In the genomic region with DNA sequence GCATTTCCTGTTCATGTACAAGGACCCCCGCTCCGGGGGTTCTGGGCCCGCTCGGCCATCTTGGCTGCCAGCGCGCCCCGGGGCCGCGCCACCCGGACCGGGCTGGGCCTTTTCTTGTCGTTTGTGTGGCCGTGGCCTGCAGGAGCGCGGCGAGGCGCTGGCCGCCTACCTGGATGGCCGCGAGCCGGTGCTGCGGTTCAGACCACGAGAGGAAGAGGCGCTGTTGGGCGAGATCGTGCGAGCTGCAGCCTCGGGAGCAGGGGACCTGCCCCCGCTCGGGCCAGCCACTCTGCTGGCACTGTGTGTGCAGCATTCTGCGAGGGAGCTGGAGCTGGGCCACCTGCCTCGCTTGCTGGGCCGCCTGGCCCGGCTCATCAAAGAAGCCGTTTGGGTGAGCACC, we compare ENCODE assay signal across 8 mouse cellular contexts. TPM values are rescaled to one million over a fixed set of nuclear protein-coding genes. Genes with fewer than 3 reads are reported as not detected.
DNase-seq lines count a peak whose midpoint lies in the region; ATAC-seq lines count a peak whose summit lies in the region.
"Had no signal": no experiment of that assay in that cellular context is flagged by ENCODE, and none has a peak within 500 bp of the region (broad histone marks: within the 10 kb centered on the region; RNA-seq: fewer than 3 reads in every experiment).

No protein-coding gene starts in this region.

- H3K4me2 ChIP-seq in embryonic facial prominence, embryonic 12.5 days (replicated peaks): peak overlapping the region; percentile 54
- H3K4me2 ChIP-seq in hindbrain, embryonic 13.5 days: peak overlapping the region; percentile 46

- peak; percentile 64 for DNase-seq in ovary, postnatal 36 days (ENCODE audit: low spot score)
- DNase-seq in ovary, adult 18-20 months (ENCODE audit: low spot score): no peak
- peak; percentile 56 for DNase-seq in lung, postnatal 10 days
- DNase-seq in spleen, postnatal 10 days (ENCODE audit: low spot score in 2 of 2): no peak
- no peak for DNase-seq in adrenal gland, adult 2 months

- peaks cover 9% of the 10 kb centered on the region for H3K4me1 ChIP-seq in embryonic facial prominence, embryonic 12.5 days
- peaks cover 16% of the 10 kb centered on the region for H3K4me1 ChIP-seq in hindbrain, embryonic 13.5 days (replicated peaks)

- no peaks in the 10 kb centered on the region for H3K9me3 ChIP-seq in embryonic facial prominence, embryonic 12.5 days
- H3K9me3 ChIP-seq in hindbrain, embryonic 13.5 days: no peaks in the 10 kb centered on the region

- 14% methylated on average over 31 of the region's 35 CpGs for WGBS in embryonic facial prominence, embryonic 12.5 days
- 21% methylated on average over 35 of the region's 35 CpGs for WGBS in hindbrain, embryonic 13.5 days

- 0 out of 2 replicates have a peak overlapping the region, but pooled peaks have one; percentile 6 for H3K27ac ChIP-seq in embryonic facial prominence, embryonic 12.5 days
- no peak overlapping the region for H3K27ac ChIP-seq in hindbrain, embryonic 13.5 days

- peak overlapping the region; percentile 63 for H3K9ac ChIP-seq in embryonic facial prominence, embryonic 12.5 days
- peak overlapping the region; percentile 65 for H3K9ac ChIP-seq in hindbrain, embryonic 13.5 days

- no peak for ATAC-seq in embryonic facial prominence, embryonic 12.5 days (ENCODE audit: insufficient number of reproducible peaks, insufficient read depth, low FRiP score, low TSS enrichment)
- no peak for ATAC-seq in hindbrain, embryonic 13.5 days (ENCODE audit: low FRiP score)

- peaks cover 8% of the 10 kb centered on the region; the same call in 1 of the 2 replicates for H3K36me3 ChIP-seq in embryonic facial prominence, embryonic 12.5 days
- peaks cover 16% of the 10 kb centered on the region for H3K36me3 ChIP-seq in hindbrain, embryonic 13.5 days

- peaks cover 24% of the 10 kb centered on the region for H3K27me3 ChIP-seq in embryonic facial prominence, embryonic 12.5 days
- peaks cover 33% of the 10 kb centered on the region for H3K27me3 ChIP-seq in hindbrain, embryonic 13.5 days

- H3K4me3 ChIP-seq in embryonic facial prominence, embryonic 12.5 days: peak overlapping the region; percentile 30
- peak overlapping the region; percentile 21 for H3K4me3 ChIP-seq in hindbrain, embryonic 13.5 days

RNA-seq across cellular contexts. Expression of gene Rasip1, which starts 5.2 kb away (rescaled TPM):
- 16.4 and 16.8 TPM in 2 replicates for polyA plus RNA-seq in embryonic facial prominence, embryonic 12.5 days (2016; fragmentation: Nextera tagmentation; extraction: Ambion mirVana)
- polyA plus RNA-seq in hindbrain, embryonic 13.5 days (2015; fragmentation: Nextera tagmentation; extraction: Ambion mirVana): 12.0 and 12.7 TPM in 2 replicates
- 10 to 100 TPM; 13.5 to 20.6 TPM for total RNA-seq in adrenal gland, adult 2 months (2021)
- polyA plus RNA-seq in adrenal gland, adult 2 months (2012; rRNA removed): 42.9 and 56.4 TPM in 2 replicates

RNA-seq across cellular contexts. Expression of gene Mamstr, which starts 7.3 kb away (rescaled TPM):
- 4.0 and 5.4 TPM in 2 replicates for polyA plus RNA-seq in embryonic facial prominence, embryonic 12.5 days (2016; fragmentation: Nextera tagmentation; extraction: Ambion mirVana)
- polyA plus RNA-seq in hindbrain, embryonic 13.5 days (2015; fragmentation: Nextera tagmentation; extraction: Ambion mirVana): 3.4 and 4.0 TPM in 2 replicates
- 1 to 10 TPM; 3.0 to 5.8 TPM for total RNA-seq in adrenal gland, adult 2 months (2021)
- polyA plus RNA-seq in adrenal gland, adult 2 months (2012; rRNA removed): 5.1 and 5.8 TPM in 2 replicates

RNA-seq across cellular contexts. Expression of gene Izumo1, which starts 10.9 kb away (rescaled TPM):
- polyA plus RNA-seq in embryonic facial prominence, embryonic 12.5 days (2016; fragmentation: Nextera tagmentation; extraction: Ambion mirVana): 0.10 and 0.23 TPM in 2 replicates
- polyA plus RNA-seq in hindbrain, embryonic 13.5 days (2015; fragmentation: Nextera tagmentation; extraction: Ambion mirVana): 0.18 TPM in 1 of 2 replicates, not detected in the other
- under 1 TPM; 0.28 to 0.29 TPM for total RNA-seq in adrenal gland, adult 2 months (2021)
- 0.65 and 0.89 TPM in 2 replicates for polyA plus RNA-seq in adrenal gland, adult 2 months (2012; rRNA removed)
- total RNA-seq: left cerebral cortex, postnatal 25 days had no signal

RNA-seq across cellular contexts. Expression of gene Fut1, which starts 15.4 kb away (rescaled TPM):
- polyA plus RNA-seq in embryonic facial prominence, embryonic 12.5 days (2016; fragmentation: Nextera tagmentation; extraction: Ambion mirVana): 0.56 and 0.61 TPM in 2 replicates
- 0.06 TPM in 1 of 2 replicates, not detected in the other for polyA plus RNA-seq in hindbrain, embryonic 13.5 days (2015; fragmentation: Nextera tagmentation; extraction: Ambion mirVana)
- total RNA-seq in adrenal gland, adult 2 months (2021): not detected
- polyA plus RNA-seq in adrenal gland, adult 2 months (2012; rRNA removed): not detected in 2 replicates

RNA-seq across cellular contexts. Expression of gene Fgf21, which starts 17.2 kb away (rescaled TPM):
- polyA plus RNA-seq in embryonic facial prominence, embryonic 12.5 days (2016; fragmentation: Nextera tagmentation; extraction: Ambion mirVana): 0.17 TPM in 1 of 2 replicates, not detected in the other
- not detected in 2 replicates for polyA plus RNA-seq in hindbrain, embryonic 13.5 days (2015; fragmentation: Nextera tagmentation; extraction: Ambion mirVana)
- total RNA-seq in adrenal gland, adult 2 months (2021): not detected
- polyA plus RNA-seq in adrenal gland, adult 2 months (2012; rRNA removed): 0.15 and 0.16 TPM in 2 replicates
- total RNA-seq: left cerebral cortex, postnatal 25 days had no signal

Comparison
In these comparisons a context has a peak if more than half of its experiments do, and no peak if none do; other contexts are left out.
1. DNase-seq: peak in ovary, postnatal 36 days (single experiment) and lung, postnatal 10 days (single experiment); none in ovary, adult 18-20 months (single experiment), spleen, postnatal 10 days (0 of 2) and adrenal gland, adult 2 months (single experiment).